ENCODE assay signal across 8 mouse cellular contexts in the genomic region with DNA sequence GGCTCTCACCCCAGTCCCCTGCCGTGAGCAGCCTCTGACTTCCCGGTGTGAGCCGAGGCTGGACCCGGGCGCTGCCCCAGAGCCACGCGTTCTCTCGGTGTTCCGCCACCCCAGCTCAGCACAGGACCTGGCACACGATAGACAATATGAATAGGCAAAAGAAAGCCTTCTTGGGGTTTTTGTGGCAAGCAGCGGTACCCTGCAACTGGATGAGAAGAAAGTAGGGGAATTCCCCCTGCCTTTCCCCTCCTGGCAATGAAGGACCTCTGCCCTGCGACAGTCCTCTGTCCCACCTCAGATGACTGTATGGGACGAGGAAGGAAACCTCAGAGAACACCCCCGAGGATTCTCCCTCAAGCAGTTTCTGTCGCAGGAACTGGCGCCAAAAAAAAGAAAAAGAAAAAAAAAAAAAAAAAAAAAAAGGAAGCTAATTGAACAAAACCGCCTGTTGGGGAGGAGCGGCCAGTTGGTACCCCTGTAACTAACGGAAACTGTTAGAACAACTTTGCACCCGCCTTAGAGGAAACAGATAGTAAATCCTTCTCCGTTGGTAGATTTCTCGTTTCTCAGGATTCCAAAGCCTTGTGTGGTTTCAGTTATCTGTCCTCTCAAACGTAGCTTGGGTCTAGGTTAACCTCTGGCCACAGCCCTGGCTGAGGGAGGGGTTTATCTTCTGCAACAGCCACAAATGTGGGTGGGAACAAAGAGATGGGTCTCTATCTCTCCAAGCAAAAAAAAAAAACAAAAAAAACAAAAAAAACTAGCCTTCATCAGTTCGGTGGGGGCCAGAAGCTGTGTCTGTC. TPM values are rescaled to one million over a fixed set of nuclear protein-coding genes. Genes with fewer than 3 reads are reported as not detected.
DNase-seq lines count a peak whose midpoint lies in the region; TF ChIP-seq lines count a peak whose summit lies in the region.

No protein-coding gene starts in this region.

- H3K4me3 ChIP-seq in left cerebral cortex, adult 2 months, result peak overlapping the region; percentile 79
- peak overlapping the region; percentile 78 for H3K4me3 ChIP-seq in bone marrow, adult 2 months (replicated peaks; ENCODE audit: control insufficient read depth, low read depth, low read length)

- peaks cover 4% of the 10 kb centered on the region; the same call in 1 of the 2 replicates for H3K4me1 ChIP-seq in bone marrow, adult 2 months (ENCODE audit: control insufficient read depth, insufficient read depth, low read length)

- H3K27ac ChIP-seq in left cerebral cortex, adult 2 months, result peak overlapping the region; percentile 100
- H3K27ac ChIP-seq in bone marrow, adult 2 months (ENCODE audit: control insufficient read depth, insufficient read depth, low read depth, low read length, poor library complexity), result peak overlapping the region; percentile 99

- WGBS in bone marrow, adult 2 months, result under 1% methylated on average over 24 of the region's 24 CpGs

- DNase-seq in left cerebral cortex, adult 2 months (ENCODE audit: extremely low spot score in 1 of 2, low spot score in 2 of 2), result peak in 1 of 2 experiments; percentile 18
- DNase-seq in left cerebral cortex, adult 9 months (ENCODE audit: low spot score in 2 of 2), result no peak
- peak; percentile 72 to 74 for DNase-seq in heart, adult 18-20 months
- DNase-seq in kidney, adult 8-10 months, result peak; percentile 49 to 68
- DNase-seq in lung, postnatal 10 days, result peak; percentile 65
- peak; percentile 60 to 71 for DNase-seq in spleen, postnatal 4 days (ENCODE audit: low spot score in 2 of 2)
- no peak for DNase-seq in left cerebral cortex, adult 11 months (ENCODE audit: low spot score)

- TF ChIP-seq POLR2A in bone marrow, adult 2 months (IDR thresholded peaks at IDR 0.05; ENCODE audit: borderline replicate concordance, control insufficient read depth, low read depth, low read length), result no peak; the same call in 1 of the 2 replicates

- TF ChIP-seq CTCF in left cerebral cortex, adult 2 months (IDR thresholded peaks at IDR 0.05), result no peak; the same call in 1 of the 2 replicates
- TF ChIP-seq CTCF in bone marrow, adult 2 months (IDR thresholded peaks at IDR 0.05; ENCODE audit: control insufficient read depth, insufficient read depth, low read length), result no peak

- intact Hi-C loops in left cerebral cortex, adult 2 months (cut with DNase I), result loop anchor here (1.0 to 10.0 kb wide), 5 partner anchors 56 to 292 kb away; a partner anchor contains a TSS

RNA-seq across cellular contexts. Expression of a gene that starts 0.6 kb away (rescaled TPM):
- total RNA-seq in left cerebral cortex, adult 2 months (2021), result 1 to 10 TPM; 7.9 to 8.1 TPM
- polyA plus RNA-seq in bone marrow, adult 2 months (2011; ENCODE audit: insufficient read depth, insufficient read length, low replicate concordance, missing spikeins), result 2.8 and 10.4 TPM in 2 replicates
- 10 to 100 TPM; 12.5 to 12.7 TPM for total RNA-seq in heart, adult 18-20 months (2021)

RNA-seq across cellular contexts. Expression of a gene that starts 23.1 kb away (rescaled TPM):
- 10 to 100 TPM; 33.2 to 36.8 TPM for total RNA-seq in left cerebral cortex, adult 2 months (2021)
- polyA plus RNA-seq in bone marrow, adult 2 months (2011; ENCODE audit: insufficient read depth, insufficient read length, low replicate concordance, missing spikeins), result 23.6 and 39.6 TPM in 2 replicates
- total RNA-seq in heart, adult 18-20 months (2021), result 10 to 100 TPM; 20.9 to 31.7 TPM

Comparison
In these comparisons a context has a peak if more than half of its experiments do, and no peak if none do; other contexts are left out.
1. DNase-seq: peak in heart, adult 18-20 months (2 of 2), kidney, adult 8-10 months (2 of 2), lung, postnatal 10 days (single experiment) and spleen, postnatal 4 days (2 of 2); none in left cerebral cortex, adult 9 months (0 of 2) and left cerebral cortex, adult 11 months (single experiment).